Mouse (Mus musculus): ENCODE results near the gene Cbfa2t3.

The Cbfa2t3 gene

DNA sequence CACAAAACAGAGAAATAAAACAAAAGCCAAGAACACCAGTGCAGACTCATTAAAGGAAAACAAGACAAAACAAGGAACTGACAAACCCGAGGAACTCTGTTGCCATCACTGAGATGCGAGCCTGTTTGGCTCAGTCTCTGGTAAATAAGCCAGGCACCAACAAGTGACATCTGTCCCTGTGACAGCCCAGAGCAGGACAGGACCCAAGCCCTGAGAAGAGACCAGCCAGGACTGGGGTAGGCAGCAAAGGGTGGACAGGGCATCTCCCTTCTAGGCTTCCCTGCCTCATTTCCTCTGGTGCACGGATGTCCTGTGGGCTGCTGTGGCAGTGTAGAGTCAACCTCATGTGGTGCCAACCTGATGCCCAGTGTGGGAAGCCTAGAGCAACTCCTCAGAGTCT is 35.8 kb downstream of the Cbfa2t3 start:
- DNase-seq = no peak

GRCm38 (mm10) chr8:122661894-122662293 is 37.0 kb downstream of the Cbfa2t3 start:
- DNase-seq = no peak

DNA sequence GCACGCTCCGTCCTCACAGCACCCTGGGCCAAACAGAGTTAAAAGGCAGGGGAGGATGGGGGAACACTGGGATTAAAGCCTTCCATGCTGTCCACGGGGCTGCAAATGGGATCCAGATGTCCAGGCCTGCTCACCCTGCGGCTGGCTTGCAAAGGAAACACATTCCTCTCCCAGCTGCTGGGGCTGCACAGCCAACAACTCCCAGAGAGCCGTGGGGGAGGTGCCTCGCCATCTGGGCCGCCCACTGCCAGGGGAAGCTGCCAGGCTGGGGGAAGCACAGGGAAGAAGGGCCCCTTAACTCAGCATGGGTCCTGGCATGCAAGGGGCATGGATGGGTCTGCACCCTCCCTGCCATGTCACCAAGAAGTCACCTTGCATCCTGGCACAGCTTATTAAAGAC is 37.8 kb downstream of the Cbfa2t3 start:
- DNase-seq = no peak

DNA sequence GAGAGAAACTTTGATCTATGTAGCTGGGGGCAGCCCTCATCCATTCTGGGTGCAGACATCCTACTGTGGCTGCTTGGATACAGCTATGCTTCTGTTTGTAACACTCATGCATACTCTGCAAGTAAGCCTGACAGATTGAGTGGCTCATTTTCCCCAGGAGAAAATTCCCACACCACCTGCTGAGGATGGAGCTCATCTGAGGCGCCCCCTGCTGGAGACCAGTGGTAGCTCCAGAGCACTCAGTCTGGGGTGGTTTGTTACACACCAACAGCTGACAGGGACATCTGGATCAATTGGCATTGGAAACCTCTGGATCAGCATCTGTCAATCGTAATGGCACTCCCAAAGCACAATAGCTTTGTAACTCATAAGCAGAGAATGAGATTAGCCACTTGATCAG is 38.9 kb downstream of the Cbfa2t3 start:
- peak; percentile 68 to 70 for DNase-seq

GRCm38 (mm10) chr8:122658807-122659160 is 40.1 kb downstream of the Cbfa2t3 start:
- no peak for DNase-seq

DNA sequence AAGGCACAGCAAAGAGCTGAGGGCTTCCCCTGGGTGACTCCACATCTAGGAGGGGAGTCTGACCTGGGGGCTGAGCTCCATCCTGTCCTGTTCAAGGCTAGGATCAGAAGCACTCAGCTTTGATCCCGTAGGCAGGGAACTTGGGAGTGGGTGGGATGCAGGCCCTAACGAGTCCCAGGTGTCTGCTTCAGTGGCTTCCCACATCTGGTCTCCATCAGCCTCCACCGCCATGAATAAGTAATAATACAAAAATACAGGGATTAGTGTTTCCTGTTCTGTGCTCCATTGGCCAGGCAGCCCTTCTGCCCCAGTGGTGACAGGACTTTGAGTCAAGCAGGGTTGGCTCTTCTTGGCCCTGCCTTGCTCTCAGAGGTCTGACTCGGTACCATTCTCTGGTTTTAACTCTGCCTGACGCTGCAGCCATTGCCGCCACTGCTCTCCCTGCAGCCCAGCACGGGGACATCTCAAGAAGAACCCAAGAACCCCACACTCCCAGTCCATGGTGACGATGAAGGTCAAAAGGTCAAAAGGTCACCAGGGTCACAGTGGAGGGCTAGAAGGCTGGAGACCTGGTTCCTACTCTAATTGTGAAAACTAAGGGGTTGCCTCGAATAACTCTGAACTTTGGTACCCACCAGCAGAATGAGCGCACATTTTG is 40.6 kb downstream of the Cbfa2t3 start:
- no peak for DNase-seq

- no peak for DNase-seq
Measured at GRCm38 (mm10) chr8:122656056-122656999, 42.6 kb downstream of the Cbfa2t3 start.

GRCm38 (mm10) chr8:122654768-122655167 is 44.1 kb downstream of the Cbfa2t3 start:
- no peak for DNase-seq

GRCm38 (mm10) chr8:122652643-122653042 is 46.3 kb downstream of the Cbfa2t3 start:
- no peak for DNase-seq

- no peak for DNase-seq
Measured at GRCm38 (mm10) chr8:122651326-122651921, 47.5 kb downstream of the Cbfa2t3 start.

GRCm38 (mm10) chr8:122648192-122648970 is 50.5 kb downstream of the Cbfa2t3 start:
- no peak for DNase-seq

GRCm38 (mm10) chr8:122646337-122646736 is 52.6 kb downstream of the Cbfa2t3 start:
- DNase-seq = no peak

GRCm38 (mm10) chr8:122644175-122644954 is 54.5 kb downstream of the Cbfa2t3 start:
- no peak for DNase-seq

- no peak for DNase-seq
Measured at GRCm38 (mm10) chr8:122642071-122642470, 56.8 kb downstream of the Cbfa2t3 start.

DNA sequence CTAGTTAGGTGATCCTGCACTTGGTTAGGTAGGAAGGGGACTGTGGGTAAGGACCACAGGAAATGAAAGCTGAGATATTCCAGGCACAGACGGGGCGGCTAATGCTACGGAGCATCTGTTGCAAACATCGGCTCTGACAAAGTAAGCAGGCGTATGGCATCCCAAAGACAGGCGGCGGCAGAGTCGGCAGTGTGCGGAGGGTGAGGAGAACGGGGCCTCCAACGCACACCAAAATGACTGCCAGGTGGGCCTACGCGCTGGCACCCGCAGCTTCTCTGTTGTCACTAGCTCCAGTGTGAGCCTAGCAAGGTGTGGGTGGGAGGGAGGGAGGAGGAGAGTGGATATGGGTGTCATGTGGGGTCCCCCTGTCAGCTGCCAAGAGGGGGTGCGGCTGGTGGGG is 57.5 kb downstream of the Cbfa2t3 start:
- no peak for DNase-seq

GRCm38 (mm10) chr8:122640825-122641224 is 58.1 kb downstream of the Cbfa2t3 start:
- DNase-seq = no peak

GRCm38 (mm10) chr8:122639521-122640248 is 59.2 kb downstream of the Cbfa2t3 start:
- no peak for DNase-seq

DNA sequence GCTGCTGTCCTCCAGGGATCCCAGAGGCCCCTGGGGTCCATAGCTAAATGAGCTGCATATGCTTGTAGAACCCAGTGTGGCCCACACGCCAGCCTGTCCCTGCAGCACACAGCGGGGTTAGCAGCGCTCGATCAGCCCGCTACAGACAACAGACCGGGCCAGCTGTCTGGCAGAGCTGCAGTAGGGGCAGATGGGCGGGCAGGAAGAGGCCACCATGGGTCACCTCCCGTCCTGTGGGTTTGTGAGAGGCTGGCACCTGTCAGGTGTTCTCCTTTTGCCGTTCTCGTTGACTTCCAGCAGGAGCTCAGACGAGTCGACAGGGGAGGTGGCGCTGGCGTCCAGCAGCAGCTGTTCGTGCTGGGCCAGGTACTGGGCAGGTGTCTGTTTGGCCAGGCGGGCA is 60.3 kb downstream of the Cbfa2t3 start:
- no peak for DNase-seq

DNA sequence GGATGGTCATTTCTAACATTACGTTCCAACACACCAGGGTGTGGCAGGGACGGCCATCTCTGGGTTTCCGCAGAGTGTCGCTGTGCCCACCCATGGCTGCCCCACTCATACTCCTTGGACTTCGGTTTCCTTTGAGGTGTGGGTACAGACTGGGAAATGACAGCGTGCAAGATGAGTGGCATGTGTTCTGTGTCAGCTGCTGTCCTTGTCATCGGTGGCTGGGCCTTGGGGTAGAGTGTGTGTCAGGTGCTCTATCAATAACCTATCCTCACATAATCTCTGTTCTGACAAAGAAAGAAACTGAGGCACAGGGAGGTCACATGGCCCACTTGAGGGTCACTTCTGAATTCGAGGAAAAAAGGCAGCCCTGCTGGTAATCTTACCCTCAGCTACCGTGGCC is 61.7 kb downstream of the Cbfa2t3 start:
- no peak for DNase-seq

DNA sequence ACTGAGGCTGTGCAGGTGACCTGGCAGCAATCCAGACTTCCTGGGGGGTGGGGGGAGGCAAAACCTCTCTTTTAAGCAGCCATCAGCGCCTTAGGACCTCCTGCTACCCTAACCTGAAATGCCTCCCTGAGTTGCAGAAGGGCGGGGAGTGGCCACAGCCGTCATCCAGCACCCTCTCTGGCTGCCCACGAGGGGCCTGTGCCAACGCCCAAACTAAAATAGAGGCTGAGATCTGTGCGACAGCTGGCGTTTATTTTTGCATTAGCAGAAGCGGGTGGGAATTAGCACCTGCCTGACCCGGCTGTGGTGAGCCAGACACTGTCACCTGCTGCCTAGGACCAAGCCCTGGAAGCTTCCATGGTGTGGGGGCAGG is 62.1 kb downstream of the Cbfa2t3 start:
- no peak for DNase-seq
